Mouse (Mus musculus) bone marrow, adult 2 months (tissue): Measurements from ENCODE around the gene Slc7a7.

Experiments used
- CTCF ChIP-seq: fragments of 200-500 bp; IDR thresholded peaks from 2 replicates; pipeline ENCODE4 v1.5.1; 2011; ENCODE audit warnings: low read length, control low read depth; ENCODE audit not compliant: control insufficient read depth, insufficient read depth
- POLR2A ChIP-seq: fragments of 200-500 bp; IDR thresholded peaks from 2 replicates; pipeline ENCODE4 v1.6.1; 2011; ENCODE audit warnings: low read depth, mild to moderate bottlenecking, control low read depth, low read length, borderline replicate concordance; ENCODE audit not compliant: control insufficient read depth

- TF ChIP-seq CTCF (no peak), POLR2A (no peak)
These were observed 84.0 kb downstream of the Slc7a7 start for GRCm38 (mm10) chr14:54333452-54334189.
